Mouse (Mus musculus) MEL (cell line): ENCODE results near the gene Trappc12. TPM values are rescaled to one million over a fixed set of nuclear protein-coding genes. Genes with fewer than 3 reads are reported as not detected.
A peak's percentile ranks its signal among the peaks of the same experiment; 100 is the strongest.

Source experiments
- DNase-seq: peaks from one replicate; pipeline ENCODE4 v3.0.0; 2011; ENCODE audit warnings: low read depth, low spot score
- H3K27ac ChIP-seq: 2 replicates; pipeline ENCODE4 v1.5.1; 2012; ENCODE audit warnings: low read depth, mild to moderate bottlenecking, control low read depth, low read length, moderate library complexity; ENCODE audit not compliant: control insufficient read depth
- H3K27me3 ChIP-seq, 2 experiments: fragments of 150-350 bp in 1 of 2; sonication (generic) in 1 of 2; 2 replicates each; pipeline ENCODE4 v1.6.1; 2012; ENCODE audit warnings: low read length in 2 of 2, mild to moderate bottlenecking in 2 of 2, improper control_type of control experiment in 1 of 2, moderate library complexity in 1 of 2; ENCODE audit not compliant: insufficient read depth in 2 of 2, control insufficient read depth in 1 of 2
- H3K36me3 ChIP-seq, 2 experiments: 2 replicates each; pipeline ENCODE4 v1.6.1; 2012 to 2014; ENCODE audit warnings: low read length in 2 of 2, improper control_type of control experiment in 1 of 2, inconsistent platforms in 1 of 2, mild to moderate bottlenecking in 1 of 2; ENCODE audit not compliant: insufficient read depth in 2 of 2, control insufficient read depth in 1 of 2
- H3K4me1 ChIP-seq, 2 experiments: fragments of 150-350 bp in 1 of 2; sonication (generic) in 1 of 2; 2 replicates each; pipeline ENCODE4 v1.6.1; 2012; ENCODE audit warnings: low read length in 2 of 2, improper control_type of control experiment in 1 of 2, mild to moderate bottlenecking in 1 of 2; ENCODE audit not compliant: insufficient read depth in 2 of 2, control insufficient read depth in 1 of 2
- H3K4me3 ChIP-seq, 2 experiments: fragments of 150-350 bp in 1 of 2; sonication (generic) in 1 of 2; 2 replicates each; pipeline ENCODE4 v1.5.1; 2012; ENCODE audit warnings: low read depth in 2 of 2, low read length in 2 of 2, mild to moderate bottlenecking in 2 of 2, moderate library complexity in 2 of 2, control low read depth in 1 of 2, improper control_type of control experiment in 1 of 2; ENCODE audit not compliant: control insufficient read depth in 1 of 2, insufficient read depth in 1 of 2
- H3K79me2 ChIP-seq: 2 replicates; pipeline ENCODE4 v1.6.1; 2012; ENCODE audit warnings: mild to moderate bottlenecking, low read length, moderate library complexity; ENCODE audit not compliant: control insufficient read depth, poor library complexity, insufficient read depth
- H3K9ac ChIP-seq: 2 replicates; pipeline ENCODE4 v1.6.1; 2012; ENCODE audit warnings: low read depth, mild to moderate bottlenecking, control low read depth, low read length, moderate library complexity; ENCODE audit not compliant: control insufficient read depth, poor library complexity, severe bottlenecking
- H3K9me3 ChIP-seq: fragments of 150-350 bp; sonication (generic); replicated peaks from 2 replicates; pipeline ENCODE4 v1.6.1; 2012; ENCODE audit warnings: mild to moderate bottlenecking, low read length, improper control_type of control experiment, moderate library complexity; ENCODE audit not compliant: insufficient read depth
- CHD1 ChIP-seq: IDR thresholded peaks from 2 replicates; pipeline ENCODE4 v1.6.1; 2012; ENCODE audit warnings: low read depth, mild to moderate bottlenecking, inconsistent platforms, low read length, improper control_type of control experiment
- CHD2 ChIP-seq: IDR thresholded peaks from 2 replicates; pipeline ENCODE4 v1.6.1; 2011; ENCODE audit warnings: low read length, improper control_type of control experiment
- CTCF ChIP-seq, 3 experiments: IDR thresholded peaks in 2 of 3; conservative IDR thresholded peaks in 1 of 3; 2 replicates each; pipeline ENCODE4 v1.5.1; 2011 to 2012; ENCODE audit warnings: low read length in 3 of 3, low read depth in 2 of 3, mild to moderate bottlenecking in 2 of 3, improper control_type of control experiment in 1 of 3, inconsistent platforms in 1 of 3, mixed read lengths in 1 of 3, moderate library complexity in 1 of 3; ENCODE audit not compliant: control insufficient read depth in 1 of 3, insufficient read depth in 1 of 3, poor library complexity in 1 of 3, severe bottlenecking in 1 of 3
- ELF1 ChIP-seq: IDR thresholded peaks from 2 replicates; pipeline ENCODE4 v1.6.1; 2014; ENCODE audit warnings: low read depth, mild to moderate bottlenecking, inconsistent platforms, low read length, improper control_type of control experiment, moderate library complexity
- GATA1 ChIP-seq: IDR thresholded peaks from 2 replicates; pipeline ENCODE4 v1.6.1; 2011; ENCODE audit warnings: low read depth, low read length, improper control_type of control experiment
- HCFC1 ChIP-seq: IDR thresholded peaks from 2 replicates; pipeline ENCODE4 v1.6.1; 2012; ENCODE audit warnings: low read depth, mild to moderate bottlenecking, inconsistent platforms, low read length, improper control_type of control experiment, moderate library complexity
- MAZ ChIP-seq: IDR thresholded peaks from 2 replicates; pipeline ENCODE4 v1.6.1; 2012; ENCODE audit warnings: low read depth, mild to moderate bottlenecking, inconsistent platforms, low read length, improper control_type of control experiment
- MEF2A ChIP-seq: IDR thresholded peaks from 2 replicates; pipeline ENCODE4 v1.6.1; 2014; ENCODE audit warnings: low read depth, mild to moderate bottlenecking, inconsistent platforms, low read length, improper control_type of control experiment; ENCODE audit not compliant: poor library complexity, insufficient replicate concordance, severe bottlenecking; ENCODE audit errors: extremely low read depth
- MXI1 ChIP-seq: IDR thresholded peaks from 2 replicates; pipeline ENCODE4 v1.6.1; 2011; ENCODE audit warnings: mild to moderate bottlenecking, low read depth, low read length, improper control_type of control experiment
- MYB ChIP-seq: IDR thresholded peaks from 2 replicates; pipeline ENCODE4 v1.6.1; 2011; ENCODE audit warnings: mild to moderate bottlenecking, low read depth, low read length, improper control_type of control experiment
- NRF1 ChIP-seq: IDR thresholded peaks from 2 replicates; pipeline ENCODE4 v1.6.1; 2014; ENCODE audit warnings: low read depth, mild to moderate bottlenecking, inconsistent platforms, low read length, improper control_type of control experiment, moderate library complexity; ENCODE audit not compliant: poor library complexity, insufficient read depth, severe bottlenecking
- POLR2A ChIP-seq, 2 experiments: IDR thresholded peaks; 2 replicates each; pipeline ENCODE4 v1.6.1; 2011 to 2012; ENCODE audit warnings: low read length in 2 of 2, mild to moderate bottlenecking in 2 of 2, control low read depth in 1 of 2, improper control_type of control experiment in 1 of 2, low read depth in 1 of 2, moderate library complexity in 1 of 2; ENCODE audit not compliant: control insufficient read depth in 1 of 2, insufficient read depth in 1 of 2, poor library complexity in 1 of 2
- POLR2AphosphoS2 ChIP-seq: IDR thresholded peaks from 2 replicates; pipeline ENCODE4 v1.6.1; 2011; ENCODE audit warnings: low read length, improper control_type of control experiment
- POLR2AphosphoS5 ChIP-seq: IDR thresholded peaks from 2 replicates; pipeline ENCODE4 v1.6.1; 2012; ENCODE audit warnings: low read depth, borderline replicate concordance, mild to moderate bottlenecking, inconsistent platforms, low read length, moderate library complexity, mixed read lengths
- SMC3 ChIP-seq: IDR thresholded peaks from 2 replicates; pipeline ENCODE4 v1.6.1; 2011; ENCODE audit warnings: low read depth, low read length, improper control_type of control experiment
- TAL1 ChIP-seq: IDR thresholded peaks from 2 replicates; pipeline ENCODE4 v1.6.1; 2012; ENCODE audit warnings: mild to moderate bottlenecking, inconsistent platforms, low read length, moderate library complexity, mixed read lengths
- TCF12 ChIP-seq: IDR thresholded peaks from 2 replicates; pipeline ENCODE4 v1.6.1; 2014; ENCODE audit warnings: low read depth, mild to moderate bottlenecking, inconsistent platforms, low read length, improper control_type of control experiment, moderate library complexity
- USF1 ChIP-seq: IDR thresholded peaks from 2 replicates; pipeline ENCODE4 v1.6.1; 2014; ENCODE audit warnings: low read depth, mild to moderate bottlenecking, inconsistent platforms, low read length, improper control_type of control experiment, moderate library complexity
- USF2 ChIP-seq, 2 experiments: IDR thresholded peaks; 2 replicates each; pipeline ENCODE4 v1.6.1; 2011 to 2012; ENCODE audit warnings: improper control_type of control experiment in 2 of 2, low read length in 2 of 2, borderline replicate concordance in 1 of 2, inconsistent platforms in 1 of 2, low read depth in 1 of 2, mild to moderate bottlenecking in 1 of 2; ENCODE audit not compliant: insufficient read depth in 1 of 2
- ZC3H11A ChIP-seq: IDR thresholded peaks from 2 replicates; pipeline ENCODE4 v1.6.1; 2012; ENCODE audit warnings: low read depth, mild to moderate bottlenecking, inconsistent platforms, low read length, improper control_type of control experiment
- ZKSCAN1 ChIP-seq: IDR thresholded peaks from 2 replicates; pipeline ENCODE4 v1.6.1; 2012; ENCODE audit warnings: low read depth, mild to moderate bottlenecking, inconsistent platforms, low read length, improper control_type of control experiment, moderate library complexity
- ZMIZ1 ChIP-seq: IDR thresholded peaks from 2 replicates; pipeline ENCODE4 v1.6.1; 2012; ENCODE audit warnings: low read depth, mild to moderate bottlenecking, inconsistent platforms, low read length, improper control_type of control experiment, moderate library complexity
- ZNF384 ChIP-seq: IDR thresholded peaks from 2 replicates; pipeline ENCODE4 v1.6.1; 2012; ENCODE audit warnings: low read depth, mild to moderate bottlenecking, inconsistent platforms, low read length, improper control_type of control experiment
- polyA plus RNA-seq, 2 experiments: library from polyadenylated mRNA; stranded (reverse) in 1 of 2; unstranded in 1 of 2; fragments of >175 nt in 1 of 2; fragments of >200 nt in 1 of 2; gene quantifications; 2 replicates each; pipeline versions ENCODE4 v1.2.1 to v1.2.4; 2012; ENCODE audit warnings: low replicate concordance in 2 of 2, low read depth in 1 of 2; ENCODE audit not compliant: insufficient read length in 2 of 2, insufficient read depth in 1 of 2, missing spikeins in 1 of 2
- total RNA-seq: library from RNA; depleted of rRNA; stranded (reverse); fragments of 300-350 nt; gene quantifications from 2 replicates; pipeline ENCODE4 v1.2.3, GENCODE M21; 2012

The Trappc12 gene
- total and polyA plus RNA-seq, 3 experiments = 31.1 to 35.1 TPM; not detected in 1

DNA sequence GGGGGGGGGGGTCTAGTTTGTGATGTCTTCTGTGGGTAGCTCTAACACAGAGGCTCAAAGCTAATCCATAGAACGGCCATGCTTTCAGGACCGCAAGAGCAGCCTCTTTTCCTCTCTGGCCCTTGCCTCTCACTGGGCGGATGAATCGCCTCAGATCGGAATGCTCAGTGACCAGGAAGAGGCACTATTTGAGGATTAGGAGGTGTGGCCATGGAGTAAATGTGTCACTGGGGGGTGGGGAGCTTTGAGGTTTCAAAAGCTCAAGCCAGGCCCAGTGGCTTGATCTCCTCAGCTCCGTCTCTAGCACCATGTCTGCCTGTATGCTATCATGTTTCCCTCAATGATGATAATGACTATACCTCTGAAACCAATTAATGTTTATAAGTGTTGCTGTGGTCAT is 61.3 kb downstream of the Trappc12 start:
- Histone ChIP-seq H3K27ac (no peak overlapping the region), H3K27me3 (no peaks in the 10 kb centered on the region), H3K4me1 (no peaks in the 10 kb centered on the region), H3K9me3 (no peaks in the 10 kb centered on the region), H3K4me3 (no peak overlapping the region), H3K36me3 (peaks cover 0 to 2% of the 10 kb centered on the region in 2 experiments; a peak in 1 of 4 replicates)
- TF ChIP-seq TCF12 = no peak
- no peak for TF ChIP-seq USF2 (IDR thresholded peaks at IDR 0.05; ENCODE audit: borderline replicate concordance in 1 of 2, insufficient read depth in 1 of 2, low read depth in 1 of 2, low read length in 2 of 2)
- no peak for TF ChIP-seq MYB
- TF ChIP-seq MEF2A = no peak
- TF ChIP-seq CHD1 = no peak
- TF ChIP-seq POLR2AphosphoS5 = no peak
- no peak for TF ChIP-seq HCFC1
- no peak for TF ChIP-seq MAZ
- TF ChIP-seq USF1 = no peak
- TF ChIP-seq SMC3 = no peak
- TF ChIP-seq POLR2A (IDR thresholded peaks at IDR 0.05; ENCODE audit: control insufficient read depth in 1 of 2, insufficient read depth in 1 of 2, low read depth in 1 of 2, low read length in 2 of 2, poor library complexity in 1 of 2) = no peak
- no peak for TF ChIP-seq ZC3H11A
- TF ChIP-seq ELF1 = no peak
- TF ChIP-seq GATA1 = no peak
- TF ChIP-seq ZKSCAN1 = no peak
- no peak for TF ChIP-seq ZMIZ1
- TF ChIP-seq TAL1 = no peak
- no peak for TF ChIP-seq CHD2
- no peak for TF ChIP-seq MXI1
- TF ChIP-seq, all 39 proteins: peak for 0
- H3K79me2 ChIP-seq = no peaks in the 10 kb centered on the region
- no peak overlapping the region for H3K9ac ChIP-seq
- no peak for DNase-seq

DNA sequence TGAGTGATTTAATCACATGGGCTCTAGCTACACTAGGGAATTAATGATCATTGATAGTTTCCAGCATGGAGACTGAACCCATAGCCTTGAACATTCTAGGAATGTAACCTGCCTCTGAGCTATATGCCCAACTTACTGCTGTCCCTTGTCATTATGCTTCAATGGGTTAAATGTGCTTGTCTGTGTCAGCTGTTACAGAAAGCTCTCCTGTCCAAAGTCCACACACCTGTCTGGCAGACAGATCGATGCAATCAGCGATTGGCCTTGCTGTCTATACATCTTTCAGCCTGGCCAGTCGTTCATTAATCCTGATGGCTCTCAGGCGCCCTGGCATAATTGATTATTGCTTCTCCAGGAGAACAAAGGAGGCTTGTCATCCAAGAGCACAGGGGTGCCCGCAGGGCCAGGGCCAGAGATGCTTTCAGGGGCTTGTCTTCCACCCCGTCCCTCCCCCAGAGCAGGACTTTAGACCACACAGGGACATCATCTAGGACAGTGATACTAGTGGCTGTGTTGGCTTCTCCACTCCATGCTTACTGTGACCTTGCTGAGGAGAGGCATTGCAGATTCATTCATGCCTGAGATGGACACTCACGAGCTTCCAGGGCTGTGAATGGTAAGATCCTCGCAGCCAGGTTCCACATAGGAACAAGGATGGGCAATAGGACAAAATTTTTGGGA is 63.9 kb downstream of the Trappc12 start:
- no peak for TF ChIP-seq CTCF (IDR thresholded peaks at IDR 0.05 in 2 of 3, conservative IDR thresholded peaks at IDR 0.05 in 1 of 3; ENCODE audit: control insufficient read depth in 1 of 3, insufficient read depth in 1 of 3, low read depth in 2 of 3, low read length in 3 of 3, poor library complexity in 1 of 3, severe bottlenecking in 1 of 3)
- peak; percentile 27; the same call in 1 of the 2 replicates for TF ChIP-seq POLR2AphosphoS2
- TF ChIP-seq NRF1 = no peak
- TF ChIP-seq MEF2A = no peak
- TF ChIP-seq ZNF384 = no peak
- no peaks in the 10 kb centered on the region for H3K27me3 ChIP-seq
- H3K9me3 ChIP-seq = no peaks in the 10 kb centered on the region
- DNase-seq = no peak
- no peaks in the 10 kb centered on the region for H3K79me2 ChIP-seq
- no peak overlapping the region for H3K27ac ChIP-seq
- peaks cover 0 to 2% of the 10 kb centered on the region in 2 experiments; a peak in 1 of 4 replicates for H3K36me3 ChIP-seq
- no peak overlapping the region for H3K9ac ChIP-seq
- no peak overlapping the region for H3K4me3 ChIP-seq
- no peaks in the 10 kb centered on the region for H3K4me1 ChIP-seq
